Mouse (Mus musculus) lung, embryonic 16.5 days (tissue): ENCODE data around the gene Pold1. TPM values are rescaled to one million over a fixed set of nuclear protein-coding genes. Genes with fewer than 3 reads are reported as not detected.

ENCODE experiments used
- ATAC-seq: fragments of 200-750 bp; cut with Nextera tagmentation; 2 replicates; pipeline ENCODE4 v1.8.0; 2017; ENCODE audit warnings: low read depth, mild to moderate bottlenecking, moderate library complexity
- H3K27ac ChIP-seq: fragments of 300-500 bp; sonication (generic); 2 replicates; pipeline ENCODE4 v1.5.1; 2014; ENCODE audit warnings: mild to moderate bottlenecking, control low read depth, low read length
- H3K27me3 ChIP-seq: fragments of 300-500 bp; sonication (generic); 2 replicates; pipeline ENCODE4 v1.6.1; 2014; ENCODE audit warnings: low read depth, low read length, mixed read lengths; ENCODE audit not compliant: control insufficient read depth, insufficient read depth
- H3K36me3 ChIP-seq: fragments of 300-500 bp; sonication (generic); 2 replicates; pipeline ENCODE4 v1.6.1; 2014; ENCODE audit warnings: low read length; ENCODE audit not compliant: control insufficient read depth, insufficient read depth
- H3K4me1 ChIP-seq: fragments of 300-500 bp; sonication (generic); replicated peaks from 2 replicates; pipeline ENCODE4 v1.6.1; 2014; ENCODE audit warnings: low read length, mixed read lengths; ENCODE audit not compliant: control insufficient read depth, insufficient read depth
- H3K4me2 ChIP-seq: fragments of 300-500 bp; sonication (generic); 2 replicates; pipeline ENCODE4 v1.6.1; 2014; ENCODE audit warnings: low read depth, low read length, control low read depth
- H3K4me3 ChIP-seq: fragments of 300-500 bp; sonication (generic); 2 replicates; pipeline ENCODE4 v1.5.1; 2014; ENCODE audit warnings: mild to moderate bottlenecking, low read length, control low read depth
- H3K9ac ChIP-seq: fragments of 300-500 bp; sonication (generic); 2 replicates; pipeline ENCODE4 v1.6.1; 2014; ENCODE audit warnings: low read length, control low read depth
- H3K9me3 ChIP-seq: fragments of 300-500 bp; sonication (generic); 2 replicates; pipeline ENCODE4 v1.6.1; 2016; ENCODE audit warnings: low read length; ENCODE audit not compliant: control insufficient read depth
- WGBS: fragments of 180-500 bp; shearing (Covaris S2); extraction: QIAGEN DNeasy Blood & Tissue Kit; methylation state at CpG from one replicate; pipeline ENCODE4 v1.1.7; 2014; 5-methylcytosine and 5-hydroxymethylcytosine counted together
- polyA plus RNA-seq: library from polyadenylated mRNA; unstranded; fragments of >200 nt; fragmentation: Nextera tagmentation; extraction: Ambion mirVana; gene quantifications from 2 replicates; pipeline ENCODE4 v1.2.1, GENCODE M21; 2015

Pold1 gene
- polyA plus RNA-seq, 1 experiment from 2014 or later, result 100 TPM

DNA sequence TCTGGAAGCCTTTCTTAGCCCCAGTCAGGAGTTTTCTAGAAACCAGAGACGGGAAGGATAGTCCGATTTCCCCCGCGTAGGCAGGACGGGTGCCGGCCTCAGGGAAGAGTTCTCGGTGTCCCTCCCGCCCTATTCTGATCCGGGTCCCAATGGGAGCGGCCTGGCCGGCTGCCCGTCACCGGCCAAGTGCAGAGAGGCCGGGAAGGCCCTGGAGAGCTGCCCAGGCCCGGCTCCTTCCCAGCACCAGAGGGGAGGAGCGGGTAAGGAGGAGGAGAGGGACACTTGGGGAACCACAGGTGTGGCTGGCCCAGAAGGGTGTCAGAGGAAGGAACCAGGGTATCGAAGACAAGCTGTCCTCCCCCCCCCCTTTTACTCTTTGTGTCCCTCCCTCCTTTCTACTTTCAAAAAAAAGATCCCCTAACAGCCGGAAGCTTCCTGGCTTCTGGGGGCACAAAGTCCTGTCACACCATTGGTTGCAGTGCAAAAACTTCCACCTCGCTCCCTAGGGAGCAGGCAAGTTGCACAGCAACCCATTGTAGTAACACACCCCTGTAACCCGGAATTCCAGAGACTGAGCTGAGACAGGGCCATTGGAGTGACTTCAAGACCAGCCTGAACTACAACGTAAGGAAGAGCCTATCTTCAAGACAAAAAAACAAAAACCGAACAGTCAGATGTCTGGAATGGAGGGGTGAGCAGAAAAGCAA lies 23.4 kb downstream of the Pold1 start:
- Histone ChIP-seq H3K4me3 (peak overlapping the region; percentile 9), H3K9ac (peak overlapping the region; percentile 63), H3K4me2 (peak overlapping the region; percentile 50), H3K27ac (peak overlapping the region; percentile 66), H3K9me3 (no peaks in the 10 kb centered on the region), H3K4me1 (peaks cover 21% of the 10 kb centered on the region), H3K27me3 (peaks cover 32% of the 10 kb centered on the region), H3K36me3 (no peaks in the 10 kb centered on the region)
- 10% methylated on average over 22 of the region's 22 CpGs for WGBS
- ATAC-seq, result peak; percentile 84

DNA sequence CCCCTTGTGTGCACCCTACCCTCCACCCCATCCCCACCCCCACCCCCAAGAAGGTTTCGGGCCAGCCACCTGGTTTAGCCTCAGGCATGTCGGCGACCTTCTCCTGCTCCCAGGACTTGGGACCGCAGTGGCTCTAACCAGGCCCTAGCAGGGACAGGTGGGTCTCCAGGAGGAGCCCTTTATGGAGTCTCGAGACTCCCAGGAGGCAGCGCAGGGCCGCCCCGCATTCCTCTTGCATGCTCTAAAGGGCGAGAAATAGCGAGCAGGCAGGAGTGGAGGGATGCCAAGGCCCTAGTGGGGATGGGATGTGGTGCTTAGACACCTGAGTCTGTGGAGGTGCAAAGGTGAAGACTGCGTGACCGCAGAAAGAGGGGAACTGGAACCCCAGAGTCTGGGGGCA lies 24.1 kb downstream of the Pold1 start, which contains the start of gene Mybpc2:
Gene Mybpc2 (minus strand): TSS at position 155 of the 400 bp plus-strand sequence.
- Histone ChIP-seq H3K27me3 (peaks cover 32% of the 10 kb centered on the region), H3K9ac (peak within 1 kb of the TSS; percentile 63), H3K4me3 (peak within 1 kb of the TSS; percentile 9), H3K36me3 (no peaks in the 10 kb centered on the region), H3K9me3 (no peaks in the 10 kb centered on the region), H3K4me1 (peaks cover 21% of the 10 kb centered on the region), H3K4me2 (peak within 1 kb of the TSS; percentile 50), H3K27ac (peak within 1 kb of the TSS; percentile 66)
- WGBS, result 25% methylated on average over 12 of the region's 12 CpGs
- ATAC-seq, result peak; percentile 20; the same call in 1 of the 2 replicates

DNA sequence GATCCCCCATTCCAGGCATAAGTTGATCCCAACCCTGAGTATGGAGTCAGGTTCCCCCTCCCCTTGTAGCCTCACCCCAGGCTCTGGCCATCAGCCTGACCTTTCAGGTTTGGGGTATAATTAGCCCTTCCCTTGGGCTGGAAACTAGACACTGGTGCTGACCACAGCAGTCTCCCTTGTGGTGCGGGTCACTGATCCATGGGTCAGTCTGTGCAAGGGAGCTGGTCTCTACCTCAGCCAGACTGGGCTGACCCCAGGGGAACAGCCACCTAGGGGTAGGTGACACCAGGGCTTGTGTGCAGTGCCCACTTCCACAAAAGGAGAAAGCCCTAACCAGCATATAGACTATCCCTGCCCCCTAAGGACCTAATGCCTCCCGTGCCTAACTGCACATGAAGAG lies 25.6 kb downstream of the Pold1 start:
- H3K9me3 ChIP-seq, result no peaks in the 10 kb centered on the region
- H3K27me3 ChIP-seq, result peaks cover 29% of the 10 kb centered on the region
- ATAC-seq, result no peak
- H3K4me2 ChIP-seq, result no peak overlapping the region
- no peak overlapping the region for H3K4me3 ChIP-seq
- H3K36me3 ChIP-seq, result no peaks in the 10 kb centered on the region
- peaks cover 21% of the 10 kb centered on the region for H3K4me1 ChIP-seq
- 70% methylated on average over 2 of the region's 2 CpGs for WGBS
- no peak overlapping the region for H3K27ac ChIP-seq
- no peak overlapping the region for H3K9ac ChIP-seq

DNA sequence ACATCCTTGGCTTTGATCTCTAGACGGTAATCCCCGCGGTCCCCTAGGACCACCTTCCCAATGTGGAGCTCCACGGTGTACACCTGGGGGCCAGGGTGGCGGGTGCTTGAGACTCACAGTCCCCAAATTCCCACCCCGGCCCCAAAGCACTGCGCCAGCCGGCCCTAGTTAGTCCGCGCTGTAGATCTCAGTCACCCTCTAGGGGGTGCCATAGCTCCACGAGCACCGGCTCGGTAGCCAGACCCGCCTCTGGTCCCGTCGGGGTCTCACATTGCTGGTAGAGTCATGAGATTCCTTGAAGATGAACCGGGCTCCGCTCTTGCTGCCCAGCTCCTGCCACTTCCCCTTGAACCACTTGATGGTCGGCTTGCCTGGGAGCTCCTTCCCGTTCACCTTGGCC lies 26.9 kb downstream of the Pold1 start:
- no peaks in the 10 kb centered on the region for H3K9me3 ChIP-seq
- no peak overlapping the region for H3K27ac ChIP-seq
- WGBS, result 2% methylated on average over 20 of the region's 20 CpGs
- H3K9ac ChIP-seq, result peak overlapping the region; percentile 46
- H3K4me2 ChIP-seq, result peak overlapping the region; percentile 32; the same call in 1 of the 2 replicates
- ATAC-seq, result peak; percentile 35
- H3K4me1 ChIP-seq, result peaks cover 16% of the 10 kb centered on the region
- peaks cover 29% of the 10 kb centered on the region for H3K27me3 ChIP-seq
- no peaks in the 10 kb centered on the region for H3K36me3 ChIP-seq
- H3K4me3 ChIP-seq, result no peak overlapping the region

DNA sequence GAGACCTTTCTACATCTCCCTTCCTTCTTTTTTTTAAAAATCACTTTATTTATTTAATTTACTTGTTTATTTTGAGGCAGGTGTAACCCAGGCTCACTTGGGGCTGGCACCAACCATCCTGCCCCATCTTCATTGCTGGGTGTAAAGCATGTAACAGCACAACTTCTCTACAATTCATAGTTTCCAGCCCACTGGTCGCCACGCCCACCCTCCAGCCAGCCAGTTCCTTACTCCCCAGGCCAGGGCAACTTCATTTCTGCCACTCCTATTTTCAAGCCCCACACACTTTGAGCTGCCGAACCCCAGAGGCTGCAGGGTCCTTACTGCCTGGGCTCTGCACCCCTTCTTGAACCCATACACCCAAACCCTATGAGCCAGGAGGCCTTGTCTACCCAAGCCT lies 27.7 kb downstream of the Pold1 start:
- WGBS, result 56% methylated on average over 3 of the region's 3 CpGs
- peaks cover 29% of the 10 kb centered on the region for H3K27me3 ChIP-seq
- no peak overlapping the region for H3K4me2 ChIP-seq

DNA sequence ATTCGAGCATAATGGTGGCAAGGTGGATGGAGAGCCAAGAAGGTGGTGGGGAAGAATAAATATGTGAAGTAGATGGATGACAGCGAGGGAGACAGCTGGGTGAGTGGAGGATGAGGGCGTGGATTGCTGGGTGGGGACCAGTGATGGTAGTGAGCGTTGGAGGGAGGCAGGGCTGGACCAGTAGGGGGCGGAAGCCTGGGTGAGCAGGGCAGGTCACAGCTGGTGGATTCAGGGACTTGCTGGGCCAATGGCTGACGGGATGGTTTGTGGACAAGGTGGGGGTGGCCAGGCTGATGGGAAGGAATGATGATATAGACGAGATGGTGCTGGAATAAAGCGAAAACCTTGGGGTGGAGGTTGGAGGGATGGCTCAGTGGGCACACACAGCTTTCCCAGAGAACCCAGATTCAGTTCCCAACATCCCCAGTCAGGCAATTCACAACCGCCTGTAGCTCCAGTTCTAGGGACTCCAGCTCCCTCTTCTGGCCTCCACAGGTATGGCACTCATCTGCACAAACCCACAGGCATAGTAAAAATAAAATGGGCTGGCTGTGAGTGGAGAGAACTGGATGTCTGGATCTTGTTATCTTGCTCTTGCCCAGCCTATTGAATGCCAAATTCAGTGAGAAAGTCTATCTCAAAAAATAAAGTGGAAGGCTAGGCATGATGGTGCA lies 29.3 kb downstream of the Pold1 start:
- 65% methylated on average over 9 of the region's 9 CpGs for WGBS
- no peaks in the 10 kb centered on the region for H3K9me3 ChIP-seq
- peaks cover 25% of the 10 kb centered on the region for H3K27me3 ChIP-seq
- H3K4me2 ChIP-seq, result no peak overlapping the region
- H3K36me3 ChIP-seq, result no peaks in the 10 kb centered on the region
- no peak overlapping the region for H3K9ac ChIP-seq
- H3K27ac ChIP-seq, result no peak overlapping the region
- no peak overlapping the region for H3K4me3 ChIP-seq
- H3K4me1 ChIP-seq, result peaks cover 3% of the 10 kb centered on the region
- no peak for ATAC-seq

More for the DNA sequence above, 27.7 kb downstream of the Pold1 start:
- Histone ChIP-seq H3K4me3 (no peak overlapping the region), H3K9ac (no peak overlapping the region), H3K36me3 (no peaks in the 10 kb centered on the region), H3K27ac (no peak overlapping the region), H3K4me1 (peaks cover 16% of the 10 kb centered on the region), H3K9me3 (no peaks in the 10 kb centered on the region)
- no peak for ATAC-seq

DNA sequence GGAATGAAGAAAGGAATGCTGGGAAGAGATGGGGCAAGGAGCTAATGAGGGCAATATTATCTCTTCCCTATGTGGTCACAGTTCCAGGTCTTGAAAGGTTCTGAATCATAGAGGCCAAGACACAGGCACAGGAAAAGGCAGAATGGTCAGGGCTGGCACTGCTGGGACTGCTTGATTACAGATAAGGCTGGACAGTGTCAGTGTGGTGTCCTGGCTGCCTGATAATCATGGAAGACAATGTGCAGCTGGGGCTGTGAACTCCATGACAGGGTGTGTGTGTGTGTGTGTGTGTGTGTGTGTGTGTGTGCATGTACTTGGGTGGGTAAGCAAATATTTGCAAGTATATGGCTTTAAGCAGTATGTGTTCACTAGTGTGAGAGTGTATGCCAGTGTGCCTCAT lies 41.2 kb downstream of the Pold1 start:
- Histone ChIP-seq H3K9me3 (no peaks in the 10 kb centered on the region), H3K9ac (no peak overlapping the region), H3K4me3 (no peak overlapping the region), H3K27ac (no peak overlapping the region), H3K4me1 (no peaks in the 10 kb centered on the region), H3K4me2 (no peak overlapping the region), H3K27me3 (no peaks in the 10 kb centered on the region; the same call in 1 of the 2 replicates), H3K36me3 (no peaks in the 10 kb centered on the region)
- ATAC-seq, result no peak

DNA sequence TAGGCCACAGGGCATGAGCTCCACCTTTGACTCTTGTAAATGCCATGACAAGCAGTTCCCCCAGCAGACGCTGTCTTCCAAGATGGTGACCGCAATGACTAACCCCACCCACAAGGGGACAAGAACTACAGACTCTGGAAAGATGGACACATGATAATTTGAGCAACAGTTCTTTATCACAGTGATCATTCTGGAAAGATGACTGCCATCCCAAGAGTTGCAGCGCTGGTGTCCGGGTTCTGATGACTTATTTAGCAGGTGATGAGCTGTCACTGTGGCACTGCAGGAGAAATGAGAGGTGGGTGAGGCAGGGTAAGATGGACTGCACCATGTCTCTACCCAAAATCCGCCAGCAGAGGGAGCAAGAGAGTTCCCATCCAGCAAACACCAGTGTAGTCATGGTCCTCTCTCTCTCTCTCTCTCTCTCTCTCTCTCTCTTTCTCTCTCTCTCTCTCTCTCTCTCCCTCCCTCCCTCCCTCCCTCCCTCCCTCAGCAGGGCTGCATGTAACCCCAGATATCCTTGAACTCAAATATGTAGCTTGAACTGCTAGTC lies 47.0 kb downstream of the Pold1 start:
- Histone ChIP-seq H3K4me3 (no peak overlapping the region), H3K4me2 (no peak overlapping the region), H3K27ac (no peak overlapping the region), H3K36me3 (no peaks in the 10 kb centered on the region), H3K9ac (no peak overlapping the region), H3K27me3 (no peaks in the 10 kb centered on the region), H3K9me3 (no peaks in the 10 kb centered on the region), H3K4me1 (peaks cover 3% of the 10 kb centered on the region; the same call in 1 of the 2 replicates)
- peak; percentile 34; the same call in 1 of the 2 replicates for ATAC-seq
- 31% methylated on average over 5 of the region's 5 CpGs for WGBS

DNA sequence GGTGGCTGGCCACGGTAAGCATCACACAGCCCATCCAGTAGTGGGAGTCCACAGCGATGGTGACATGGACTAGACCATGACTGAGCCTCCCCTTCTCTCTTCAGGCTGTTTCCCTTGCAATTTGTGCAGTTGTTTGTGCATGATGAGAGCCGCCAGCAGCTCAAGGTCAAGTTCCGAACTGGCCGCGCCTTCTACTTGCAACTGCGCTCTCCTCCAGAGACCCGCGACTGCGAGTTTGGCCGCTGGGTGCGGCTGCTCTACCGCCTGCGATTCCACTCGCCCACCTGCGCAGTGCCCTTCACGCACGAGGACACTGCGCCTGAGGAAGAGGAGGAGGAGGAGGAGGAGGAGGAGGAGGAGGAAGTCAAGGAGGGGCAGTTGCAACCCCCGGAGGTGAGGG lies 48.6 kb downstream of the Pold1 start:
- no peak for ATAC-seq

More for the DNA sequence above, 48.6 kb downstream of the Pold1 start:
- 43% methylated on average over 20 of the region's 20 CpGs for WGBS
- Histone ChIP-seq H3K27ac (no peak overlapping the region), H3K4me2 (no peak overlapping the region), H3K4me1 (peaks cover 11% of the 10 kb centered on the region), H3K27me3 (no peaks in the 10 kb centered on the region), H3K4me3 (no peak overlapping the region), H3K36me3 (no peaks in the 10 kb centered on the region), H3K9ac (no peak overlapping the region), H3K9me3 (no peaks in the 10 kb centered on the region)
